Mouse (Mus musculus): ENCODE data around the gene Brms1. TPM values are rescaled to one million over a fixed set of nuclear protein-coding genes. Genes with fewer than 3 reads are reported as not detected.
"Not testable (repeated sequence)": the region's sequence is repeated elsewhere in the genome, so short reads cannot be mapped to it uniquely, and the experiment has no call there.

The Brms1 gene
- 39.5 and 39.9 TPM in 2 replicates for polyA plus RNA-seq (2015; fragmentation: Nextera tagmentation; extraction: Ambion mirVana)

GRCm38 (mm10) chr19:5040862-5041523 is at the start of gene Brms1:
Gene Brms1, plus strand, starts transcription at chr19:5041354.
- peak within 1 kb of the TSS; percentile 64 for H3K4me3 ChIP-seq (replicated peaks)
- peak within 1 kb of the TSS; percentile 57 for H3K27ac ChIP-seq
- H3K9ac ChIP-seq: peak within 1 kb of the TSS; percentile 68
- WGBS: 4% methylated on average over 40 of the region's 40 CpGs
- no peaks in the 10 kb centered on the region for H3K9me3 ChIP-seq
- H3K4me1 ChIP-seq: peaks cover 29% of the 10 kb centered on the region
- peak within 1 kb of the TSS; percentile 98 for H3K4me2 ChIP-seq
- peak; percentile 72 for ATAC-seq (ENCODE audit: insufficient read depth, low FRiP score, low read depth)
- H3K36me3 ChIP-seq: no peaks in the 10 kb centered on the region
- H3K27me3 ChIP-seq (replicated peaks): no peaks in the 10 kb centered on the region

GRCm38 (mm10) chr19:4992371-4992770 is 48.8 kb upstream of the Brms1 start:
- H3K27me3 ChIP-seq (replicated peaks): peaks cover 27% of the 10 kb centered on the region
- peaks cover 11% of the 10 kb centered on the region; the same call in 1 of the 2 replicates for H3K4me1 ChIP-seq
- no peak overlapping the region for H3K4me2 ChIP-seq
- no peak overlapping the region for H3K4me3 ChIP-seq (replicated peaks)
- no peak for ATAC-seq (ENCODE audit: insufficient read depth, low FRiP score, low read depth)
- H3K27ac ChIP-seq: no peak overlapping the region
- no peak overlapping the region for H3K9ac ChIP-seq
- H3K36me3 ChIP-seq: no peaks in the 10 kb centered on the region
- H3K9me3 ChIP-seq: no peaks in the 10 kb centered on the region
- WGBS: 19% methylated on average over 8 of the region's 8 CpGs

DNA sequence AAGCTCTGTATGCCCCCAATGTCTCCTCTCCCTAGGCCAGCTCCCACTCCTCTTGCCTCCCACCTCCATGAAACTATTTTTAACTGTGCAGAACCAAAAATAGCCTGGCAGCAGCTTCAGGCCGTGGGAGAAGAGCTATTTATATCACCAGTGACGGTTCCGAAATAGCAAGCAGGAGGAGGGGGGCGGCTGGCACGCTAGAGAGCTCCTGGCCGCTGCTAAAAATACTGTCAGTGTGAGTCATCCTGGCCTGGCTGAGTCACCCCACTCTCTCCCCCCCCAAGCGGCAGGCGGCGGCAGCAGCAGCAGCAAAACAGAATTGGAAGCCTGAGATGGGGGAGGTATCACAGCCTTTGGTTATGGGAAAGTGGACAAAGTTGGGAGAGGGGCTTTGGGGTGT is 48.2 kb upstream of the Brms1 start:
- 2% methylated on average over 9 of the region's 9 CpGs for WGBS
- H3K27me3 ChIP-seq (replicated peaks): peaks cover 27% of the 10 kb centered on the region
- ATAC-seq (ENCODE audit: insufficient read depth, low FRiP score, low read depth): peak; percentile 44; the same call in 1 of the 2 replicates
- H3K9ac ChIP-seq: no peak overlapping the region
- H3K4me2 ChIP-seq: no peak overlapping the region
- no peak overlapping the region for H3K27ac ChIP-seq
- H3K36me3 ChIP-seq: no peaks in the 10 kb centered on the region
- H3K4me1 ChIP-seq: peaks cover 11% of the 10 kb centered on the region; the same call in 1 of the 2 replicates
- no peaks in the 10 kb centered on the region for H3K9me3 ChIP-seq
- H3K4me3 ChIP-seq (replicated peaks): no peak overlapping the region

GRCm38 (mm10) chr19:4994043-4994442 is 47.1 kb upstream of the Brms1 start:
- H3K27me3 ChIP-seq (replicated peaks): peaks cover 27% of the 10 kb centered on the region
- peaks cover 11% of the 10 kb centered on the region; the same call in 1 of the 2 replicates for H3K4me1 ChIP-seq
- no peaks in the 10 kb centered on the region for H3K9me3 ChIP-seq
- H3K36me3 ChIP-seq: no peaks in the 10 kb centered on the region
- no peak overlapping the region for H3K27ac ChIP-seq
- 65% methylated on average over 5 of the region's 5 CpGs for WGBS
- no peak overlapping the region for H3K4me3 ChIP-seq (replicated peaks)
- no peak overlapping the region for H3K4me2 ChIP-seq
- no peak overlapping the region for H3K9ac ChIP-seq
- no peak for ATAC-seq (ENCODE audit: insufficient read depth, low FRiP score, low read depth)

DNA sequence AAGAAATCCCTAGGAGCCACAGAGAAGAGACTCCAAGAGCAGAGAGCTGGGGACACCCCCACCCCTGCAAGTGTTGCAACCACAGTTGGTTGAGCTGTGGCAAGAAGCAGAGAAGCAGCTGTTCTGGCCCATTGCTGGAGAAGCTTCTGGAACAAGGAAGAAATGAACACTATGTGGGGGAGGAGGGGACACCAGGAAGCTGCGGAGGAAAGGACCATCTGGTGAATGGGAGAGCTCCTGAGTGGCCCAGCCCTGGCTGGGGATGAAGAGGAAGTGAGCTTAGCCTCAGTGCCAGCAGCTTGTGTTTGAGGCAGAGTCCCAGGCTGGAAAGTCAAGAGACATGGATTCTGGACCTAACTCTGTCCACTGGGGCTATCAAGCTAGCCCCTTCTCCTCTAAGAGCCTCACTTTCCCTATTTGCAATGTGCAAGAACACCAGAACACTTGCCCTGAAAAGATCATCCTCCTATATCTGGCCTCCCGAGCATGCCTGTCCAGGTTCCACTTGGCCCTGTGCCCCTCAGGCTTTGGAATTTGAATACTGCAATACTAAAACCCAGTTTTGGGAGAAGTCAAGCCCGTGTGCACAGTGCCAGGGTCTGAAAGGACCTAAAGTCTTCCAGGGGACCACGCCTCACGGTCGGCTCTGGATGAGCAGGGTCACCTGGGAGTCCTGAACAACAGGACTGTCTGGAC is 41.6 kb upstream of the Brms1 start:
- no peaks in the 10 kb centered on the region for H3K9me3 ChIP-seq
- peak overlapping the region; percentile 6; the same call in 1 of the 2 replicates for H3K4me2 ChIP-seq
- H3K9ac ChIP-seq: no peak overlapping the region
- no peak overlapping the region for H3K4me3 ChIP-seq (replicated peaks)
- 56% methylated on average over 6 of the region's 6 CpGs for WGBS
- no peaks in the 10 kb centered on the region for H3K36me3 ChIP-seq
- peaks cover 6% of the 10 kb centered on the region; the same call in 1 of the 2 replicates for H3K27me3 ChIP-seq (replicated peaks)
- peaks cover 6% of the 10 kb centered on the region for H3K4me1 ChIP-seq
- no peak overlapping the region for H3K27ac ChIP-seq
- no peak for ATAC-seq (ENCODE audit: insufficient read depth, low FRiP score, low read depth)

DNA sequence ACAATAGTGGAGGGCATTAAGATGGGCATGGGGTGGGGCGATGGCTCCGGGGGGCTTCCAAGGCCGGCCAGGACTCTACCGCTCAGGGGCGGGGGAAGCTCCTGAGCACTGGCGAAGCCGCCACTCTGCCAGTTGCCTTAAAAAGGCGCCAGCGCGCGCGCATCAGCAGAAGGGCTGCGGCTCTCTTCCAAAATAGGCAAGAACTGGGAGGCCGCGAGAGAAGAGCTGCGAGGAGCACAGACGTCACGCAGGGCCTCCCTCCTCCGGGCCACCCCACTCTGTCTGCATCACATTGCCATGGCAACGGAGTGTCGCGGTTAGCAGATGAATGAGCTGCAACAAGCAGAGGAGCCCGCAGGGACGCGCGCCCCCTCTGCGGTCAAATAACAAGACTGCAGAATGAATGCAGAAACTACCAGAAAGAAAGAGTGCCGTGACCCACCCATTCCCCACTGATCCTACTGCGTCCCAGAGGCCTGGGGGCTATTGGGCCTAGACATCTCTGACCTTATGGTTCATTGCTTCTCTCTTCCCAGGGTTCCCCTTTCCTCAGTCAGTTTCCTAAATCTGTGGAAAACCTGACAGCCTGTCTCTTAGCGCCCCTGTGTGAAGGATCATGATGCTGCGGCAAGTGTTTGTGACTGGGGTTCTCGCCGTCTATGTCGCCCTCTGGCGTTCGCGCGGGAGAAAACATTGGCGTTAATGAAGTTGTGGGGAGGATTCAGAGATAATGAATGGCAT is 39.3 kb upstream of the Brms1 start:
- Histone ChIP-seq H3K4me3 (replicated peaks) (peak overlapping the region; percentile 23), H3K36me3 (no peaks in the 10 kb centered on the region), H3K27me3 (replicated peaks) (peaks cover 6% of the 10 kb centered on the region; the same call in 1 of the 2 replicates), H3K27ac (peak overlapping the region; percentile 54), H3K4me1 (peaks cover 6% of the 10 kb centered on the region), H3K9ac (no peak overlapping the region), H3K4me2 (peak overlapping the region; percentile 50), H3K9me3 (no peaks in the 10 kb centered on the region)
- WGBS: under 1% methylated on average over 39 of the region's 39 CpGs
- ATAC-seq (ENCODE audit: insufficient read depth, low FRiP score, low read depth): peak; percentile 73

- H3K9me3 ChIP-seq; H3K27ac ChIP-seq; H3K4me3 ChIP-seq (replicated peaks); H3K36me3 ChIP-seq; H3K9ac ChIP-seq; H3K4me1 ChIP-seq; H3K4me2 ChIP-seq; H3K27me3 ChIP-seq (replicated peaks); ATAC-seq (ENCODE audit: insufficient read depth, low FRiP score, low read depth): not testable (repeated sequence)
- WGBS: 57% methylated on average over 2 of the region's 2 CpGs
These were observed 37.5 kb upstream of the Brms1 start for GRCm38 (mm10) chr19:5003644-5004043.

GRCm38 (mm10) chr19:5004925-5005324 is 36.2 kb upstream of the Brms1 start:
- WGBS: 56% methylated on average over 4 of the region's 4 CpGs
- peaks cover 6% of the 10 kb centered on the region for H3K4me1 ChIP-seq

GRCm38 (mm10) chr19:5013138-5013537 is 28.0 kb upstream of the Brms1 start:
- H3K9ac ChIP-seq: no peak overlapping the region
- no peak overlapping the region for H3K27ac ChIP-seq
- H3K4me3 ChIP-seq (replicated peaks): no peak overlapping the region
- 54% methylated on average over 8 of the region's 8 CpGs for WGBS
- no peaks in the 10 kb centered on the region for H3K4me1 ChIP-seq
- ATAC-seq (ENCODE audit: insufficient read depth, low FRiP score, low read depth): no peak
- H3K4me2 ChIP-seq: no peak overlapping the region
- H3K36me3 ChIP-seq: no peaks in the 10 kb centered on the region
- no peaks in the 10 kb centered on the region for H3K27me3 ChIP-seq (replicated peaks)
- no peaks in the 10 kb centered on the region for H3K9me3 ChIP-seq

More at GRCm38 (mm10) chr19:5004925-5005324, 36.2 kb upstream of the Brms1 start:
- no peaks in the 10 kb centered on the region for H3K36me3 ChIP-seq
- no peak overlapping the region for H3K4me3 ChIP-seq (replicated peaks)
- H3K27ac ChIP-seq: no peak overlapping the region
- ATAC-seq (ENCODE audit: insufficient read depth, low FRiP score, low read depth): no peak
- H3K27me3 ChIP-seq (replicated peaks): 0 out of 2 replicates have a peak, but pooled peaks cover 6% of the 10 kb centered on the region
- no peak overlapping the region for H3K9ac ChIP-seq
- H3K4me2 ChIP-seq: no peak overlapping the region
- no peaks in the 10 kb centered on the region for H3K9me3 ChIP-seq

DNA sequence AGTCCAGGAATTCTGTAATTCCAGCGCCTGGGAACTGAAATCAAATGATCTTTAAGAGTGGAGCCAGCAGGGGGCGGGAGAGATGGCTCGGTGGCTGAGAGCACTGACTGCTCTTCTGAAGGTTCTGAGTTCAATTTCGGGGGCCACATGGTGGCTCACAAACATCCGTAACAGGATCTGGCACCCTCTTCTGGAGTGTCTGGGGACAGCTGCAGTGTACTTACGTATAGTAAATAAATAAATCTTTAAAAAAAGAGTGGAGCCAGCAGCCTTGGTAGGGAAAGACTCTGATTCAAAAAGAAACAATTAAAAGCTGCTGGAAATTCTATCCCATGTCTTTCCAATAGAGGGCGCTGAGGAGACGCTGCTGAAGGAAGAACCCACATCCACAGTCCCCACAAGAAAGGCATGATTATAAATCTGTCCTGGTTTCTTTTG is 26.2 kb upstream of the Brms1 start:
- Histone ChIP-seq H3K27ac (no peak overlapping the region), H3K27me3 (replicated peaks) (no peaks in the 10 kb centered on the region), H3K4me3 (replicated peaks) (no peak overlapping the region), H3K9me3 (no peaks in the 10 kb centered on the region), H3K36me3 (no peaks in the 10 kb centered on the region), H3K4me1 (no peaks in the 10 kb centered on the region), H3K4me2 (no peak overlapping the region), H3K9ac (no peak overlapping the region)
- 18% methylated on average over 8 of the region's 8 CpGs for WGBS
- no peak for ATAC-seq (ENCODE audit: insufficient read depth, low FRiP score, low read depth)

GRCm38 (mm10) chr19:5016221-5016742 is 24.9 kb upstream of the Brms1 start:
- Histone ChIP-seq H3K27ac (no peak overlapping the region), H3K9me3 (no peaks in the 10 kb centered on the region), H3K4me1 (no peaks in the 10 kb centered on the region), H3K9ac (no peak overlapping the region), H3K27me3 (replicated peaks) (no peaks in the 10 kb centered on the region), H3K36me3 (no peaks in the 10 kb centered on the region), H3K4me2 (peak overlapping the region; percentile 14; the same call in 1 of the 2 replicates), H3K4me3 (replicated peaks) (no peak overlapping the region)
- no peak; the same call in 1 of the 2 replicates for ATAC-seq (ENCODE audit: insufficient read depth, low FRiP score, low read depth)
- WGBS: 31% methylated on average over 10 of the region's 10 CpGs

Data from stomach, embryonic 15.5 days (tissue).